Mouse (Mus musculus) left cerebral cortex, postnatal 36 days (tissue): ENCODE results near the gene Ssh2. TPM values are rescaled to one million over a fixed set of nuclear protein-coding genes. Genes with fewer than 3 reads are reported as not detected.

Experiments used
- DNase-seq, 2 experiments: peaks; one replicate each; pipeline ENCODE4 v3.0.0; 2021 to 2022; ENCODE audit warnings: low spot score in 2 of 2, mixed read lengths in 1 of 2
- intact Hi-C: fragments of 180-260 bp; cut with DNase I; formaldehyde crosslinking; loops from one replicate; pipeline ENCODE4 v1.15.1; 2025
- total RNA-seq, 2 experiments: library from RNA; stranded (reverse); gene quantifications; 2 replicates each; pipeline ENCODE4 v1.2.3; 2021

Ssh2 gene
- total RNA-seq, 2 experiments from 2014 or later = 27.9 to 41.6 TPM

- intact Hi-C loops = no loop called here
Observed at GRCm38 (mm10) chr11:77498261-77499139, 282.4 kb downstream of the Ssh2 start.

GRCm38 (mm10) chr11:77499354-77499753 lies 283.3 kb downstream of the Ssh2 start:
- DNase-seq = no peak
- intact Hi-C loops = no loop called here

More at GRCm38 (mm10) chr11:77498261-77499139, 282.4 kb downstream of the Ssh2 start:
- DNase-seq = no peak

- intact Hi-C loops = loop anchor here (10.0 kb wide), 1 partner anchor 304 kb away; no protein-coding TSS in a partner anchor
- DNase-seq = peak; percentile 57 to 66
Observed at GRCm38 (mm10) chr11:77500361-77501325, 284.6 kb downstream of the Ssh2 start.

- intact Hi-C loops = loop anchor here (10.0 kb wide), 1 partner anchor 303 kb away; no protein-coding TSS in a partner anchor
- DNase-seq = peak; percentile 62 to 78
Observed at GRCm38 (mm10) chr11:77501392-77501791, 285.3 kb downstream of the Ssh2 start.

- intact Hi-C loops = loop anchor here (10.0 kb wide), 1 partner anchor 303 kb away; no protein-coding TSS in a partner anchor
Observed at GRCm38 (mm10) chr11:77501971-77502370, 285.9 kb downstream of the Ssh2 start.

GRCm38 (mm10) chr11:77502481-77502880 lies 286.4 kb downstream of the Ssh2 start:
- intact Hi-C loops = loop anchor here (10.0 kb wide), 1 partner anchor 302 kb away; no protein-coding TSS in a partner anchor
- DNase-seq = no peak

More at GRCm38 (mm10) chr11:77501971-77502370, 285.9 kb downstream of the Ssh2 start:
- DNase-seq = no peak

- no peak for DNase-seq
- intact Hi-C loops = loop anchor here (10.0 kb wide), 1 partner anchor 301 kb away; no protein-coding TSS in a partner anchor
Observed at GRCm38 (mm10) chr11:77503511-77503910, 287.4 kb downstream of the Ssh2 start.

GRCm38 (mm10) chr11:77504377-77504776 lies 288.3 kb downstream of the Ssh2 start:
- intact Hi-C loops = loop anchor here (10.0 kb wide), 1 partner anchor 300 kb away; no protein-coding TSS in a partner anchor
- DNase-seq = no peak

GRCm38 (mm10) chr11:77505291-77505980 lies 289.3 kb downstream of the Ssh2 start:
- no peak for DNase-seq
- intact Hi-C loops = loop anchor here (5.0 to 10.0 kb wide), 2 partner anchors 122 to 299 kb away; no protein-coding TSS in a partner anchor

GRCm38 (mm10) chr11:77506273-77506672 lies 290.2 kb downstream of the Ssh2 start:
- DNase-seq = no peak
- intact Hi-C loops = loop anchor here (5.0 to 10.0 kb wide), 2 partner anchors 121 to 299 kb away; no protein-coding TSS in a partner anchor

GRCm38 (mm10) chr11:77506941-77507340 lies 290.9 kb downstream of the Ssh2 start:
- intact Hi-C loops = loop anchor here (5.0 to 10.0 kb wide), 2 partner anchors 120 to 298 kb away; no protein-coding TSS in a partner anchor
- DNase-seq = no peak

- no peak for DNase-seq
- intact Hi-C loops = loop anchor here (5.0 to 10.0 kb wide), 2 partner anchors 120 to 297 kb away; no protein-coding TSS in a partner anchor
Observed at GRCm38 (mm10) chr11:77507426-77507825, 291.3 kb downstream of the Ssh2 start.

- intact Hi-C loops = loop anchor here (5.0 to 10.0 kb wide), 2 partner anchors 119 to 296 kb away; no protein-coding TSS in a partner anchor
Observed at GRCm38 (mm10) chr11:77508068-77509021, 292.3 kb downstream of the Ssh2 start.

More at GRCm38 (mm10) chr11:77508068-77509021, 292.3 kb downstream of the Ssh2 start:
- DNase-seq = peak; percentile 83 to 85

Other genes starting within 250 kb of the Ssh2 start
- gene Slc6a4, start 217.7 kb upstream of the Ssh2 start, total RNA-seq = under 1 TPM in 1 of 2 experiments, not detected in 1; 0.20 TPM
- 10 to 100 TPM; 17.3 to 22.6 TPM for gene Nsrp1, start 137.9 kb upstream of the Ssh2 start, total RNA-seq
- 1 to 10 TPM; 5.3 to 6.0 TPM for gene Efcab5, start 27.3 kb upstream of the Ssh2 start, total RNA-seq
- 10 to 100 TPM; 33.3 to 45.9 TPM for gene Coro6, start 246.1 kb downstream of the Ssh2 start, total RNA-seq